Mouse (Mus musculus): ENCODE results near the gene Stap1. TPM values are rescaled to one million over a fixed set of nuclear protein-coding genes. Genes with fewer than 3 reads are reported as not detected.

The Stap1 gene
- polyA plus RNA-seq, 1 experiment from 2014 or later = 0.25 TPM

DNA sequence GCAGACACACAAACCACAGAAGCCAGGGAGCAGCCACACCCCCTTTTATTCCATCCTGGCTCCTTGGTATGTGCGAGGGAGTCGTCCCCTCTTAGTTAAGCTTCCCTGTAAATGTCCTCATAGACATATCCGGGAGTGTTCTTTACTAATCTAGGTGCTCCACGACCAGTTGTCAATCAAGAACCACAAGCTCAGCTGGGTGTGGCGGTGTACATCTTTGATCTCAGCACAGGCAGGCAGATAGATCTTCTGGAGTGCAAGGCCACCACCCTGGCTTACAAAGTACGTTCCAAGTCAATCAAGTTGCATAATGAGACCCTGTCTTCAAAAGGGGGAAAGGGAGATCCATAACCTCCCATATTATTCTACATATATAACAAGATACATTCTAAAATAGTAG lies 2.4 kb upstream of the Stap1 start:
- H3K4me3 ChIP-seq (ENCODE audit: low read depth, low read length) = no peak overlapping the region
- no peak overlapping the region for H3K9ac ChIP-seq
- H3K4me2 ChIP-seq = no peak overlapping the region
- no peaks in the 10 kb centered on the region for H3K36me3 ChIP-seq (ENCODE audit: insufficient read depth)
- no peaks in the 10 kb centered on the region for H3K9me3 ChIP-seq (ENCODE audit: low read depth, low read length)
- no peak for TF ChIP-seq CTCF (IDR thresholded peaks at IDR 0.05; ENCODE audit: low read depth)
- WGBS = 70% methylated on average over 6 of the region's 6 CpGs
- DNase-seq (no peak), ATAC-seq (ENCODE audit: insufficient read depth) (no peak)
- no peaks in the 10 kb centered on the region for H3K27me3 ChIP-seq (ENCODE audit: insufficient read depth, low read length)
- no peaks in the 10 kb centered on the region for H3K4me1 ChIP-seq (ENCODE audit: insufficient read depth)
- no peak overlapping the region for H3K27ac ChIP-seq (ENCODE audit: low read depth)

DNA sequence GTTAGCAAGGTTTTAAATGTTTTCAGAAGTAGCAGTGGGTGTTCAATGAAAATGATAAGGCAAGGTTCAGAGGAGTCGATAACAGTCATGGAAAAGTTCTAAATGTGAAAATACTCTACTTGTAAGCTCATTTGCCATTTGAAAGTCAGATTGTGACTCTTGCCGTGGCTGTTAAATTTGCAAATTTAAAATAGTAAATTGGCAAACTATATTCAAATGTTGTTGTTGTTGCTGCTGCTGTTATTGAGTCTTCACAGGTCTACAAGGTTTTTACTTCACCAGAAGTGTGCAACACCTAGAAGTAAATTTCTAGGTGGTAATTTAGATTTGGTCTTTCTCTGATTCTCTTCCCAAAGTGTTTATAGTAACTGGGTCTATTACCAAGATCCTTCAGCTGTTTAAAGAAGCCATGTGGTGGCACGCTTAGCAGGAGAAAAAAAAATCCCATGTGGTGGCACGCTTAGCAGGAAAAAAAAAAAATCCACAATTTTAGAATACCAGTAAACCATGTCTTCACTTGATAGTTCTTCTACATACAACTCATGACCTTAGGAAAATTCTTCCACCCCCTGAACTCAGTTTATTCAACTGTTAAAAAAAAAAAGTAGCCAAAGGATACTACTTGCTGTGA lies 1.3 kb downstream of the Stap1 start:
- Histone ChIP-seq H3K4me3 (ENCODE audit: low read depth, low read length) (no peak overlapping the region), H3K9me3 (ENCODE audit: low read depth, low read length) (no peaks in the 10 kb centered on the region), H3K4me2 (no peak overlapping the region), H3K36me3 (ENCODE audit: insufficient read depth) (no peaks in the 10 kb centered on the region), H3K4me1 (ENCODE audit: insufficient read depth) (no peaks in the 10 kb centered on the region), H3K27me3 (ENCODE audit: insufficient read depth, low read length) (no peaks in the 10 kb centered on the region), H3K27ac (ENCODE audit: low read depth) (no peak overlapping the region), H3K9ac (no peak overlapping the region)
- ATAC-seq (ENCODE audit: insufficient read depth) = no peak
- 77% methylated on average over 4 of the region's 4 CpGs for WGBS
- TF ChIP-seq CTCF (IDR thresholded peaks at IDR 0.05; ENCODE audit: low read depth) = no peak
- DNase-seq = no peak

DNA sequence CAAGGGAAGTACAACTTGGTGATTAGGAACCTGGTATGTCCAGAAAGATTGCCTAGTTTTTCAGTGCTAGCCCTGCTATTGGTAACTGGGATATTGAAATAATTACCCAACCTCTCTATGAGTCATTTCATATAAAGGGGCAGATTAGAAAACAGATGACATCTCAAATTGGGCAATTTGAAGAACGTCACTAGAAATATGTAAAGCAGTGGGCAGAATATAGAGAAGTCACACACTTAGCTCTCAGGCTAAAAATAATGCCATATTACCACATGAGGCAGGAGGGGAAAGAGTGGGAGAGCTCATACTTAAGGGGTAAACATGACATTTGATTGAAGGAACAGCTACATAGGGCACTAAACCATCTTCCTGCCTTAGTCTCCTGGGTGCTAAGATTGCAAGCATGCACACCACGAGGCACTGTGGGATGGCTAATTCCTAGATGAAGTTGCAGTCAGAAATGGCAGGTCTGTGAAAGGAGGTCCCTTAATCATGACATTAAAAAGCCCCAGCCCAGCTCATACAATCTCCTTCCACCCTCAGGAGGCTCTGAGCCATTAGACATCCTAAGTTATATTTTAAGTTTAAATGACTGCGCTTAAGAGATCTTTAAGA lies 7.3 kb downstream of the Stap1 start:
- DNase-seq (no peak), ATAC-seq (ENCODE audit: insufficient read depth) (no peak)
- Histone ChIP-seq H3K4me1 (ENCODE audit: insufficient read depth) (no peaks in the 10 kb centered on the region), H3K36me3 (ENCODE audit: insufficient read depth) (no peaks in the 10 kb centered on the region), H3K4me2 (no peak overlapping the region), H3K27me3 (ENCODE audit: insufficient read depth, low read length) (no peaks in the 10 kb centered on the region), H3K4me3 (ENCODE audit: low read depth, low read length) (no peak overlapping the region), H3K27ac (ENCODE audit: low read depth) (no peak overlapping the region), H3K9ac (no peak overlapping the region), H3K9me3 (ENCODE audit: low read depth, low read length) (no peaks in the 10 kb centered on the region)
- 76% methylated on average over 3 of the region's 3 CpGs for WGBS
- no peak for TF ChIP-seq CTCF (IDR thresholded peaks at IDR 0.05; ENCODE audit: low read depth)

DNA sequence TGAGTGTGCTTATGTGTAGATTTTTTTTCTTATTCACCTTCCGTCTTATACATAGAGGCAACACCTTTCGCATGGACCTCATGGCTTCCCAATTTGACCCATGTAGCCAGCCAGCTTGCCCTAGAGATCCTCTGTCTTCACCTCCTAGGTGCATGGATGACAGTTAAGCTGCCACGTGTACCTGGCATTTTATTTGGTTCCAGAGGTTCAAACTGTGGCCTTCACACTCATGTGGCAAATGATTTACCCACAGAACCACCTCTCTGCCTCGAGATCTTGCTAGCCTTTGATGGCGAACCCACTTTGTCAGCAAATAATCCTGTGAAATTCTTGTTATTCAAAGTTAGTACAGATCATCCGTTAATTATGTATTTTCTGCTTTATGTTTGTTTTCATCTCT lies 12.4 kb downstream of the Stap1 start:
- no peak overlapping the region for H3K4me3 ChIP-seq (ENCODE audit: low read depth, low read length)
- no peaks in the 10 kb centered on the region for H3K27me3 ChIP-seq (ENCODE audit: insufficient read depth, low read length)
- no peaks in the 10 kb centered on the region for H3K36me3 ChIP-seq (ENCODE audit: insufficient read depth)
- H3K4me1 ChIP-seq (ENCODE audit: insufficient read depth) = no peaks in the 10 kb centered on the region
- no peak overlapping the region for H3K27ac ChIP-seq (ENCODE audit: low read depth)
- H3K4me2 ChIP-seq = no peak overlapping the region
- no peaks in the 10 kb centered on the region for H3K9me3 ChIP-seq (ENCODE audit: low read depth, low read length)
- no peak for DNase-seq
- no peak overlapping the region for H3K9ac ChIP-seq
- no peak for ATAC-seq (ENCODE audit: insufficient read depth)
- WGBS = 81% methylated on average over 6 of the region's 6 CpGs
- TF ChIP-seq CTCF (IDR thresholded peaks at IDR 0.05; ENCODE audit: low read depth) = no peak

DNA sequence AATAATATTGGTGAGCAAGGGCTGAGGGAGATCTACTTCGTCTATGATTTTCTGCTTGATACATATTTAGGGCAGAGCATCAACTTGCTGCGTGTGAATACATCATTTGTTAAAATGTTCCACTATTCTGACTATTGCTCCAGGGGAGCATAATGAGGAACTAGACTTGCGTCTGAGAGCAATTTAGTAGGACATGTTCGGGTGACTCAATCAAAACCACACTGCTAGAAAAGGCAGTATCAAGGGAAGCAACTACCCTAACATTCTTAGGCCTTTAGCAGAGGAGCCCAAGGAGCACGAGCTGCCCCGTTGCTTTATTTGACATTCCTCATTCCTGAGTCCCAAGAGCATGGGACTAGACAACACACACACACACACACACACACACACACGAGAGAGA lies 13.4 kb downstream of the Stap1 start:
- no peaks in the 10 kb centered on the region for H3K4me1 ChIP-seq (ENCODE audit: insufficient read depth)
- no peaks in the 10 kb centered on the region for H3K36me3 ChIP-seq (ENCODE audit: insufficient read depth)
- H3K4me2 ChIP-seq = no peak overlapping the region
- 75% methylated on average over 7 of the region's 7 CpGs for WGBS
- no peak overlapping the region for H3K27ac ChIP-seq (ENCODE audit: low read depth)
- no peak overlapping the region for H3K4me3 ChIP-seq (ENCODE audit: low read depth, low read length)
- no peaks in the 10 kb centered on the region for H3K27me3 ChIP-seq (ENCODE audit: insufficient read depth, low read length)
- ATAC-seq (ENCODE audit: insufficient read depth) (no peak), DNase-seq (no peak)
- H3K9ac ChIP-seq = no peak overlapping the region
- no peak for TF ChIP-seq CTCF (IDR thresholded peaks at IDR 0.05; ENCODE audit: low read depth)
- no peaks in the 10 kb centered on the region for H3K9me3 ChIP-seq (ENCODE audit: low read depth, low read length)

DNA sequence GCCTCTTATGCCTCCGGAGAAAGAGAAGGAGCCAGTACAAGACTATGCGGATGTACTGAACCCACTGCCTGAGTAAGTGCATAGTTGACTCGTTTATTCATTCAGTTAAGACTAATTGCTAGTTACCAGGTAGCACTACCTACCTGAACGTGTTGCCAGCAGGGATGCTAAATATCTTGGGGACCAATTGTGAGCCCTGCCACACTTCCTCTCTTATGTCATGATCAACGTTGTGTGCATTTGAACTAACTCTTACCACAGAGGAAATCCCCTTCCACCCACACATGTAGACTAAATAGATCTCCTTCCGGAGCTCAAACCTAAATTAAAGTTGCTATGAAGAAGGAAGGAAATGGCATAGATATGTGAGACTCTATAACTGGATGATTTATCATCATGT lies 15.2 kb downstream of the Stap1 start:
- WGBS = 70% methylated on average over 6 of the region's 6 CpGs
- Histone ChIP-seq H3K4me1 (ENCODE audit: insufficient read depth) (no peaks in the 10 kb centered on the region), H3K4me2 (no peak overlapping the region), H3K9me3 (ENCODE audit: low read depth, low read length) (no peaks in the 10 kb centered on the region), H3K27ac (ENCODE audit: low read depth) (no peak overlapping the region), H3K9ac (no peak overlapping the region), H3K27me3 (ENCODE audit: insufficient read depth, low read length) (no peaks in the 10 kb centered on the region), H3K4me3 (ENCODE audit: low read depth, low read length) (no peak overlapping the region), H3K36me3 (ENCODE audit: insufficient read depth) (no peaks in the 10 kb centered on the region)
- DNase-seq = no peak
- TF ChIP-seq CTCF (IDR thresholded peaks at IDR 0.05; ENCODE audit: low read depth) = no peak
- ATAC-seq (ENCODE audit: insufficient read depth) = no peak

DNA sequence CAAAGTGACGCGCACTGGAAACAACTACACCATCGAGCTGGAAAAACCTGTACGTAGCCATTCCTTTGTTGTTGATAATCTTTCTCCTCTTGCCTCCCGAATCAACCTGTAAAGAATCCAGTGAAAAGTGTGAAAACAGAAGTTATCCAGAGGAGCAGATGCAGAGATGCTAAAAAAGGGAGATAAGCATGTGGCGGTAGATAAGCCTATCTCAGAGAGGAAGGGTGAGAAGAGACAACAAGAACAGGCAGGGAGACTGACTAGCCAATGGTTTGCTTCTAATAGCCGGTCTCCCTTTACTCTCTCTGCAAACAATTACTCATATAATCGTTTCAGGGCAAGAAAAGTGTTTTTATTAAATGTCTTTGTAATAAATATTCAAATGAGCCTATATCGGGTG lies 23.2 kb downstream of the Stap1 start:
- no peak overlapping the region for H3K27ac ChIP-seq (ENCODE audit: low read depth)
- TF ChIP-seq CTCF (IDR thresholded peaks at IDR 0.05; ENCODE audit: low read depth) = no peak
- no peak overlapping the region for H3K4me2 ChIP-seq
- no peak overlapping the region for H3K4me3 ChIP-seq (ENCODE audit: low read depth, low read length)
- H3K9ac ChIP-seq = no peak overlapping the region
- WGBS = 61% methylated on average over 9 of the region's 9 CpGs
- no peaks in the 10 kb centered on the region for H3K4me1 ChIP-seq (ENCODE audit: insufficient read depth)
- DNase-seq = no peak
- no peaks in the 10 kb centered on the region for H3K9me3 ChIP-seq (ENCODE audit: low read depth, low read length)
- ATAC-seq (ENCODE audit: insufficient read depth) = no peak
- no peaks in the 10 kb centered on the region for H3K27me3 ChIP-seq (ENCODE audit: insufficient read depth, low read length)
- no peaks in the 10 kb centered on the region for H3K36me3 ChIP-seq (ENCODE audit: insufficient read depth)

Measured in lung, embryonic 14.5 days (tissue).